Mouse (Mus musculus) monocyte, adult 2 months (primary cell): ENCODE measurements at regions not wholly inside any gene's neighbourhood (a gene's known extent, or its start where the extent isn't known, plus 50 kb on each side); places are given as distances from the start of the nearest gene placed in this dataset.
"Not testable (repeated sequence)": the region's sequence is repeated elsewhere in the genome, so short reads cannot be mapped to it uniquely, and the experiment has no call there.

Source experiments
- DNase-seq, 2 experiments: peaks; one replicate each; pipeline ENCODE4 v3.0.0; 2022; ENCODE audit warnings: low spot score in 2 of 2, low read depth in 1 of 2

GRCm38 (mm10) chr3:8206623-8207404, 1403.1 kb downstream of the Zfp704 start:
- DNase-seq: no peak

- no peak for DNase-seq
Observed at GRCm38 (mm10) chr3:8163030-8163429, 1446.9 kb downstream of the Zfp704 start.

- DNase-seq: no peak
Observed at GRCm38 (mm10) chr3:8161997-8162756, 1447.7 kb downstream of the Zfp704 start.

- DNase-seq: no peak
Observed at GRCm38 (mm10) chr3:8143016-8143415, 1466.9 kb downstream of the Zfp704 start.

- DNase-seq: no peak
Observed at GRCm38 (mm10) chr3:8142190-8142589, 1467.7 kb downstream of the Zfp704 start.

- DNase-seq: no peak
Observed at GRCm38 (mm10) chr3:8141664-8142084, 1468.2 kb downstream of the Zfp704 start.

- not testable (repeated sequence) for DNase-seq
Observed at GRCm38 (mm10) chr3:8123641-8124040, 1486.2 kb downstream of the Zfp704 start.

GRCm38 (mm10) chr3:8123141-8123540, 1486.7 kb downstream of the Zfp704 start:
- DNase-seq: no peak

- no peak for DNase-seq
Observed at GRCm38 (mm10) chr3:8098291-8098690, 1478.0 kb upstream of the 1700008P02Rik start.

- DNase-seq: no peak
Observed at GRCm38 (mm10) chr3:8084749-8085148, 1464.5 kb upstream of the 1700008P02Rik start.

GRCm38 (mm10) chr3:8053711-8054110, 1433.5 kb upstream of the 1700008P02Rik start:
- DNase-seq: no peak

- DNase-seq: no peak
Observed at GRCm38 (mm10) chr3:8051167-8051566, 1430.9 kb upstream of the 1700008P02Rik start.

GRCm38 (mm10) chr3:8049706-8050105, 1429.5 kb upstream of the 1700008P02Rik start:
- no peak for DNase-seq

GRCm38 (mm10) chr3:8046348-8046747, 1426.1 kb upstream of the 1700008P02Rik start:
- DNase-seq: no peak

- no peak for DNase-seq
Observed at GRCm38 (mm10) chr3:8036697-8037096, 1416.5 kb upstream of the 1700008P02Rik start.

- no peak for DNase-seq
Observed at GRCm38 (mm10) chr3:8035091-8035729, 1415.0 kb upstream of the 1700008P02Rik start.

- no peak for DNase-seq
Observed at GRCm38 (mm10) chr3:8026325-8027017, 1406.2 kb upstream of the 1700008P02Rik start.

GRCm38 (mm10) chr3:8022654-8023053, 1402.4 kb upstream of the 1700008P02Rik start:
- DNase-seq: no peak

GRCm38 (mm10) chr3:8017489-8017888, 1397.2 kb upstream of the 1700008P02Rik start:
- no peak for DNase-seq

GRCm38 (mm10) chr3:8016945-8017344, 1396.7 kb upstream of the 1700008P02Rik start:
- no peak for DNase-seq

GRCm38 (mm10) chr3:8009966-8010365, 1389.7 kb upstream of the 1700008P02Rik start:
- no peak for DNase-seq
